Mouse (Mus musculus) neural tube, embryonic 11.5 days (tissue): ENCODE measurements around the gene Gde1. TPM values are rescaled to one million over a fixed set of nuclear protein-coding genes. Genes with fewer than 3 reads are reported as not detected.

Experiments used
- ATAC-seq: fragments of 200-750 bp; cut with Nextera tagmentation; 2 replicates; pipeline ENCODE4 v1.8.0; 2017; ENCODE audit warnings: moderate number of reproducible peaks, mild to moderate bottlenecking, moderate TSS enrichment, moderate library complexity; ENCODE audit not compliant: insufficient read depth, low FRiP score, low TSS enrichment
- DNase-seq: peaks from one replicate; pipeline ENCODE4 v3.0.0-alpha.2; 2015; ENCODE audit warnings: low spot score
- H3K27ac ChIP-seq: fragments of 300-500 bp; sonication (generic); 2 replicates; pipeline ENCODE4 v1.5.1; 2014; ENCODE audit warnings: low read depth, mild to moderate bottlenecking, low read length
- H3K27me3 ChIP-seq: fragments of 300-500 bp; sonication (generic); 2 replicates; pipeline ENCODE4 v1.6.1; 2014; ENCODE audit warnings: mild to moderate bottlenecking, low read length, mixed read lengths; ENCODE audit not compliant: control insufficient read depth, insufficient read depth
- H3K36me3 ChIP-seq: fragments of 300-500 bp; sonication (generic); 2 replicates; pipeline ENCODE4 v1.6.1; 2014; ENCODE audit warnings: mild to moderate bottlenecking, low read length, moderate library complexity, mixed read lengths; ENCODE audit not compliant: control insufficient read depth, insufficient read depth
- H3K4me1 ChIP-seq: fragments of 300-500 bp; sonication (generic); 2 replicates; pipeline ENCODE4 v1.6.1; 2014; ENCODE audit warnings: low read length, mixed read lengths; ENCODE audit not compliant: control insufficient read depth, insufficient read depth
- H3K4me2 ChIP-seq: fragments of 300-500 bp; sonication (generic); 2 replicates; pipeline ENCODE4 v1.6.1; 2014; ENCODE audit warnings: low read depth, mild to moderate bottlenecking, moderate library complexity
- H3K4me3 ChIP-seq: fragments of 300-500 bp; sonication (generic); 2 replicates; pipeline ENCODE4 v1.5.1; 2014; ENCODE audit warnings: low read depth, low read length
- H3K9ac ChIP-seq: fragments of 300-500 bp; sonication (generic); 2 replicates; pipeline ENCODE4 v1.6.1; 2014; ENCODE audit warnings: mild to moderate bottlenecking, low read length
- H3K9me3 ChIP-seq: fragments of 300-500 bp; sonication (generic); 2 replicates; pipeline ENCODE4 v1.6.1; 2016; ENCODE audit warnings: low read length; ENCODE audit not compliant: control insufficient read depth
- whole genome bisulfite sequencing: fragments of 180-500 bp; shearing (Covaris S2); extraction: QIAGEN DNeasy Blood & Tissue Kit; methylation state at CpG from one replicate; pipeline ENCODE4 v1.1.7; 2014; 5-methylcytosine and 5-hydroxymethylcytosine counted together
- polyA plus RNA-seq: library from polyadenylated mRNA; unstranded; fragments of >200 nt; fragmentation: Nextera tagmentation; extraction: Ambion mirVana; gene quantifications from 2 replicates; pipeline ENCODE4 v1.2.1, GENCODE M21; 2014

The Gde1 gene
- polyA plus RNA-seq, 1 experiment from 2014 or later, result 114 TPM

DNA sequence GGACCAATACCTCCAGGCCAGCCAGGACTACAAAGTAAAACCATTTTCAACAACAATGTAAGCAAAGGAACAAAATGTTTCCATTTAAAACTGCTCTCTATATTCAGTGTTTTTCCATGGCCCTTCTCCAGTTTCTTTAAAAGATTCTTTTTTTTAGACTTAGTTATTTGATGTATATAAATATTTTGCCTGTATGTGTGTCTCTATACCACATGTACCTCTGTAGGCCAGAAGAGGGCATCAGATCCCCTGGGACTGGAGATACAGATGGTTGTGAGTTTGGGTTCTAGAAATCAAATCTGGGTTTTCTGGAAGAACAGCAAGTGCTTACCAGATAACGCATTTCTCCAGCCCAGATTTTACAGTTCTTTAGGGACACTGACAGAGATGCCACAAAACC is 33.2 kb upstream of the Gde1 start:
- no peak overlapping the region for H3K9ac ChIP-seq
- no peak overlapping the region for H3K4me2 ChIP-seq
- H3K27ac ChIP-seq, result no peak overlapping the region
- no peak for DNase-seq
- H3K9me3 ChIP-seq, result no peaks in the 10 kb centered on the region
- H3K27me3 ChIP-seq, result no peaks in the 10 kb centered on the region
- H3K36me3 ChIP-seq, result peaks cover 5% of the 10 kb centered on the region; the same call in 1 of the 2 replicates
- H3K4me3 ChIP-seq, result no peak overlapping the region
- H3K4me1 ChIP-seq, result no peaks in the 10 kb centered on the region; the same call in 1 of the 2 replicates
- 79% methylated on average over 1 of the region's 1 CpGs for WGBS
- ATAC-seq, result no peak

DNA sequence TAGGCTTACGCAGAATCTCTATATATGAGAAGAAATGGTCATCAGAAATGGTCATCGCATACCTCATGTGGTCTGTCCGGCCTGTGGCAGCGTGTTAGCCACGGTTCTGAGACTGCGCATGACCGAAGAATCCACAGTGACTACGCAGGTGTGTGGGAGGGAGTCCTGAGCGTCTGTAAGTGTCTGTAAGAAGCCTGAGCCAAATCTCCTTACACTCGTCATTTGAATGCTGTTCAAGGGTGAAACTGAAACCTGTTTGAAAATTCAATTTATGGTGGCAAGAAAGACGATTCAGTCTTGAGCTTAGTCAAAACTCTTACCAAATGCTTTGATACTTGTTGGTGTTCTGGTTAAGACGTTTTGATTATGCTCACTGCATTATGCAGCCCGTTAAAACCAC is 27.6 kb upstream of the Gde1 start:
- no peak overlapping the region for H3K4me3 ChIP-seq
- H3K4me2 ChIP-seq, result no peak overlapping the region
- H3K36me3 ChIP-seq, result peaks cover 5% of the 10 kb centered on the region
- DNase-seq (no peak), ATAC-seq (no peak)
- no peak overlapping the region for H3K27ac ChIP-seq
- no peaks in the 10 kb centered on the region for H3K9me3 ChIP-seq
- no peaks in the 10 kb centered on the region for H3K27me3 ChIP-seq
- no peak overlapping the region for H3K9ac ChIP-seq
- no peaks in the 10 kb centered on the region for H3K4me1 ChIP-seq
- WGBS, result 93% methylated on average over 13 of the region's 13 CpGs

GRCm38 (mm10) chr7:118731781-118732180 is 26.2 kb upstream of the Gde1 start:
- Histone ChIP-seq H3K9ac (no peak overlapping the region), H3K4me1 (no peaks in the 10 kb centered on the region), H3K4me2 (no peak overlapping the region), H3K27ac (no peak overlapping the region), H3K4me3 (no peak overlapping the region), H3K27me3 (no peaks in the 10 kb centered on the region), H3K36me3 (peaks cover 2% of the 10 kb centered on the region), H3K9me3 (no peaks in the 10 kb centered on the region)
- 92% methylated on average over 3 of the region's 3 CpGs for WGBS
- ATAC-seq (no peak), DNase-seq (no peak)

DNA sequence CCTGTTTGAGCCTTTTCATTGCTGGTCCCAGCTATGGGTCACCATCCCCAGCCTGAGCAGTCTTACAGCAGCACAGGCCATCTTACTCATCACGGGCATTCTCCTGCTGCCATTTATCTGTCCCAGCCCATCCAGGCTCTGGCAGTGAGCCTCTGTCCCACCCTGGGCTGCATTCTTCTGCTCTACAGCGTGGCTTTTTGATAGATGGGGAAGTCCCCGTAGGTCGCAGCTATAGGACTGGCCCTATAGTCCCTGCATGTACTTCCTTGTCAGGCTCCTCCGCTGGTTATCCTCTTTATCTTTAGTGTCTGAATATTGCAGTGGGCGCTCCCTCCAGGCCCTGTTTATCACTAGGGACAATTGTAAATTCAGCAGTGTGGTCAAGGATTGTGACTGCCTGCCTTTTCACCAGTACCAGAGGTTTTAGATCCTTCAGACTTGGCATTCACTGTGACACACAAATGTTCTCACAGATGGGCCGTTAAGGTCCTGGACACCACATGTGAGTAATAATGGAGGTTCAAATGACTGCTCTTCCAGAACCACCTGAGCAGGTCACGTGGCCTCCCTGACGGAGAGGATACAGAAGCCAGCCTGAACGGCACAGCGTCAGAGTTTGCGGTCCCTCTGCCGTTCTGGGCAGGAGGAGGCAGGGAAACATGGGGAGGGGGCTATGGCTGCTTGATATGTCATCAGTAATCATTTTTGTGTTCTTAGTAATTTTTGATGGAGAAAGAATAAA is 23.4 kb upstream of the Gde1 start:
- Histone ChIP-seq H3K4me1 (no peaks in the 10 kb centered on the region), H3K27ac (no peak overlapping the region), H3K27me3 (no peaks in the 10 kb centered on the region), H3K4me2 (no peak overlapping the region), H3K9me3 (no peaks in the 10 kb centered on the region), H3K36me3 (peaks cover 8% of the 10 kb centered on the region), H3K4me3 (no peak overlapping the region), H3K9ac (no peak overlapping the region)
- WGBS, result 90% methylated on average over 13 of the region's 13 CpGs
- no peak for DNase-seq
- ATAC-seq, result no peak

DNA sequence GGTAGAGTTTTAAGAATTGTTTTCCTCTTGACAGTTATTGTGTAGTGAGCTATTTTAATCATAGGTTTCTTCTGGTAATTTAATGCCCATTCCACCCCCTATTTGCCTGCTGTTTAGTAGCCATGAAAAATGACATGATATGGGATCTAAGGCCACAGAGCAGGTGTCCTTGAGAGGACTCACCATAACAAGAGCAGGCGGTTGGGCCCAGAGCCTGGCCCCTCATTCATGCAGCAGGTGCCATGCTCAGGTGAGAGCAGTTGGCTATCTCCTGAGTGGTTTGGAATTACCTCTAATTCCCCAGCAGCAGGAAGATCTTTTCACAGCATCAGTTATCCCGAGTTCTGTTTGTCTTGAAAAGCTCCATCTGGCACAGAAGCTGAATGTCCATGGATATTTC is 19.9 kb upstream of the Gde1 start:
- WGBS, result 81% methylated on average over 2 of the region's 2 CpGs
- no peak for DNase-seq
- Histone ChIP-seq H3K27ac (no peak overlapping the region), H3K9ac (no peak overlapping the region), H3K27me3 (no peaks in the 10 kb centered on the region), H3K4me2 (no peak overlapping the region), H3K4me3 (no peak overlapping the region), H3K9me3 (no peaks in the 10 kb centered on the region), H3K36me3 (peaks cover 15% of the 10 kb centered on the region), H3K4me1 (no peaks in the 10 kb centered on the region)
- no peak for ATAC-seq

- Histone ChIP-seq H3K27ac (no peak overlapping the region), H3K4me1 (no peaks in the 10 kb centered on the region), H3K27me3 (no peaks in the 10 kb centered on the region), H3K36me3 (peaks cover 15% of the 10 kb centered on the region), H3K4me3 (no peak overlapping the region), H3K9ac (no peak overlapping the region), H3K4me2 (no peak overlapping the region), H3K9me3 (no peaks in the 10 kb centered on the region)
- no peak for DNase-seq
- ATAC-seq, result no peak
- 95% methylated on average over 9 of the region's 9 CpGs for WGBS
Observed at GRCm38 (mm10) chr7:118723927-118724326, 18.3 kb upstream of the Gde1 start.

DNA sequence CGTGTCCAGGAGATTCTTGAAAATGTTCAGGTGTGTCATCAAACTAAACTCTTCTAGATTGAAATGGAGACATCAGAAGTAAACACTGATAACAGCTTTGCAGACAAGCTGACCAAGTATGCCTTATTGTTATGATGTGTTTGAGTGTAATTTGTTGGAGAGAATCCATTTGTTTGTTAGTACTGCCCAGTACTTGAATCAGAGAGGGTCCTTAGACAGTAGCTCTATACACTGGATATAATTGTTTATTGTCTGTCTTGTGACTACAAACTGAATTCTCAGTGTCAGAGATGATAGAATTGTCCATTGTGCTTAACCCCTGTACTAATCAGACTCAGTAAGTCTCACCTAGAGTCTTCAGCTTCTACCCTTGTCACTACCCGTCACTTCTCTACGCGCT is 12.5 kb upstream of the Gde1 start:
- peaks cover 9% of the 10 kb centered on the region for H3K36me3 ChIP-seq
- WGBS, result 96% methylated on average over 4 of the region's 4 CpGs

DNA sequence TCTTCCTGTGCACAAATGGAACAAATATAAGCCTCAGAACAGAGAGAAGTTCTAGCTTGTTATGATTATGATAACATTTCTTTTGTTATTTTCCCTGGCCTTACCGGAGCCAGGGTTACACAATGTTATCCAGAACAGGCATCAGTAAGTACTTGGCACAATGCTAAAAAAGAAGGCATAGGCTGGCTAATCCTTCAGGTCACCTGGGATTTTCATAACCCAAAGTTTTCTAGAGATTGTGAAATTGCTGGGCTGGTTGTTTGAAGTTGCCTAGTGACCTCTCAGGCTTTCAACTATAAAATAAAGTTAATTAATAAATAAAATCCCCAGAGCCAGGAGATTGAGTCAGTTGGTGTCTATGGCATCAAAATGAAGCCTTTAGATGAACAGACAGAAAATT is 9.3 kb upstream of the Gde1 start:
- Histone ChIP-seq H3K4me3 (no peak overlapping the region), H3K9ac (no peak overlapping the region), H3K4me2 (no peak overlapping the region), H3K36me3 (no peaks in the 10 kb centered on the region; the same call in 1 of the 2 replicates), H3K9me3 (no peaks in the 10 kb centered on the region), H3K4me1 (peaks cover 4% of the 10 kb centered on the region; the same call in 1 of the 2 replicates), H3K27ac (no peak overlapping the region), H3K27me3 (no peaks in the 10 kb centered on the region)
- ATAC-seq (no peak), DNase-seq (no peak)
- WGBS, result 96% methylated on average over 1 of the region's 1 CpGs

More for the DNA sequence above, 12.5 kb upstream of the Gde1 start:
- ATAC-seq (no peak), DNase-seq (no peak)
- no peak overlapping the region for H3K4me2 ChIP-seq
- no peak overlapping the region for H3K4me3 ChIP-seq
- H3K27ac ChIP-seq, result no peak overlapping the region
- no peaks in the 10 kb centered on the region for H3K9me3 ChIP-seq
- no peak overlapping the region for H3K9ac ChIP-seq
- no peaks in the 10 kb centered on the region for H3K27me3 ChIP-seq
- peaks cover 4% of the 10 kb centered on the region; the same call in 1 of the 2 replicates for H3K4me1 ChIP-seq
